Mouse (Mus musculus): Measurements from ENCODE around the gene Rnase4.

Rnase4 gene

DNA sequence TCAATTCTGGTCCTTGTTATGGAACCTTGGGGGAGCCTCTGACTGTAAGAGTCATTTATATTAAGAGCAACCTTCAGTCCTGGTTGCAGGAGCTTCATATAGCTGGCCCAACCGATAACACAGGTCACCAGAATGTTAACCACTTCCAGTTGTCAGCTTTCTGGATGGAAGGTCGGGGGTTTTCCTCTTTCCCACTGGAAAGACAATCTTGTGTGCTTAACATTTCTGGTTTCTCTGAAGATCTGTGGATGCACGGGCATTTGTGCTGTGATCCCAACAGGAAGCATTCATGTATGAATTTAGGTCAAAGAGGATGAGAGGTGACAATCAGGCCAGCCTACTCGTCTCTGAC, 38.7 kb downstream of the Rnase4 start:
- no peak for DNase-seq

DNA sequence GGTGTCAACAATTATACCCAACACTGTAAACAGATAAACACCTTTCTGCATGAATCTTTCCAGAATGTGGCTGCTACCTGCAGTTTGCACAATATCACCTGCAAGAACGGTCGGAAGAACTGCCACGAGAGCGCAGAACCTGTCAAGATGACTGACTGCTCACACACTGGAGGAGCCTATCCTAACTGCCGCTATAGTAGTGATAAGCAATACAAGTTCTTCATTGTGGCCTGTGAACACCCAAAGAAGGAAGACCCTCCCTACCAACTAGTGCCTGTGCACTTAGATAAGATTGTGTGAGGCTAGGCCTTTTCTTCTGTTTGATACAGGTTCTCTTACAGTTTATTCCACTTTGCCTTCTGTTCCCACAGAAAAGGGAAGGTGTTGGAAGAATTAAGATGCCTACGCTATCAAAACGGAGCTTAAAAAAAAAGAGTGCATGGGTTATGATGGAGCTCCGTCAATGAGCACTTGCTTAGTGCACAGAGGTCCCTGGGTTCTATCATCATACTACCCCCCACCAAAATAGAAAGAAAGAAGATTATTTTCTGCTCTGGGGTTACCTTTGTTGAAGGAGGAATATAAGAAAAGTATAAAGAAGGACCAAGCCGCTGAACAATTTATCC, 39.6 kb downstream of the Rnase4 start:
- no peak for DNase-seq

DNA sequence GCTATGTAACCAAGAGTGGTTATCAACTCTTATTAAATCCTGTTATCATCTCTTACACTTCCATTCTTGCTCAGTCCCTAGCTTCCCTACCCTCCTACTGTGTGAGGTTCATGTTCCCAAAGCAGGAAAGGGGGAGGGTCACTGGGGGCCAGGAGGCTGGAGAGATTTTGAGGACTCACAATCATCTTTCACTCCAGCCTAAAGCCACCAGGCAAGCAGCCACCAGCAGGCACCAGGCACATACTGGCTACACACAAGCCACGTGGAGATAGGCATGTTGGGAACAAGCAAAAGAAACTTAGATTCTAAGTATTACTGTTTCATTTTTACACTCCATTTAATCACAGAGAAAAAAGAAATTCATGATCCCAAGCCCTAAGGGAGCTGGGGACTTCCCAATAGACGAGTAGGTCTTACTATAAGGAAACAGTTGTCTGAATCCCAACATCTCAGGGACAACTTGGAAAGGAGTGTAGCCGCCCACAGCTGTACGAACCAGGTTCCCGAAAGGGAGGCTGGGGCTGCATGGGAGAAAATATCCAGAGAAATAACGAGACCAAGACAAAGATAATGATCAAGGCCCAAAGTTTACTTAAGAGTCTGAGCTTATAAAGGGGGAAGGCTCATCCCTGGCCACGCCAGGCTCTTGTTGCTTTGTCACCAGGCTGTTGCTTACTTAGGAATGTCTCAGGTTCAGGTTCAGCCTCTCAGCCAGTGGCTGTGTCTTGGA, 40.4 kb downstream of the Rnase4 start:
- no peak for DNase-seq

DNA sequence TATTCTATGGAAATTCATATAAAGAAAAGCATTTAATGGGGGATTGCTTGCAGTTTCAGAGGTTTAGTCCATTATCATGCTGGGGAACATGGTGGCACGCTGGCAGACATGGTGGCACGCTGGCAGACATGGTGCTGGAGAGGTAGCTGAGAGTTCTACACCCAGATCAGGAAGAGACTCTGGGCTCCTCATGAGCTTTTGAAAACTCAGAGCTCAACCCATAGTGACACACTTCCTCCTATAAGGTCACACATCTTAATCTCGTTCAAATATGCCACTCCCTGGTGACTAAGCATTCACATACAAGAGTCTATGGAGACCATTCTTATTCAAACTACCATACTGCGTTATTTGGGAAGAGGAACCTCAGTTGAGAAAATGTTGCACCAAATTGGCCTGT, 41.5 kb downstream of the Rnase4 start:
- DNase-seq, result no peak

DNA sequence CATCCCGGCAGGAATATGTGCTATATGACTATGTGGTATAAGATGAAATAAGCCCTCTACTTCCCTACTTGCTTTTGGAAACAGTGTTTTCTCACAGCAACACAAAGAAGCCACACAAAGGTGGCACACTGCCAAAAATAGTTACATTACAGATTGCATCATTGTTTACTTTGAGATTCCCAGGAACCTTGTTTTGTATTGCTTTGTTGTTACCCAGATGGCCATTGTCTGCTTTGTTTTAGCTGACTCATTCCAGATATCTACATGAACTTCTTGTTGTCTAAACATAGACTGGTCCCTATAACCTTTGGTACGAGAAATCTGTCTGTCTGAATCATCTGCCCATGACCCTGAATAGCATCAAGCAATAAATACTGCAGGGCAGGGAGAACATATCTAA, 49.5 kb downstream of the Rnase4 start:
- no peak for DNase-seq

DNA sequence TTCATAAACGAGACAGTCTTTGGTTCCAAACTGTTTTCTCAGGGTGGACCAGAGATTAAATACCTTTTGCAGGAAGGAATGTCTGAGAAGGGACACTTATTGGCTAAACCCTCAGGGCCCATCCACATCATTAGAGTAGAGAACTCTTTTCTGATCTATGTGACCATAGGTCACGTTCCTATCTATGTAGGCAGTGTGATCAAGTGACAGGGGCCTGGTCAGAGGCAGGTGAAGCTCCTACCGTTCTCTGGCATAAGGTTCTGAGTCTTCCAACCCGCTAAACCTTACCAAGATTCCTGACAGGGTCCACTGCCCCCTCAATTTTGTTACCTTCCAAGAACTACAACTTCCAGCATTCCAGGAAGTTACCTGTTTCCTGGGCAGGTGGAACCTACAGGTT, 51.2 kb downstream of the Rnase4 start:
- no peak for DNase-seq

DNA sequence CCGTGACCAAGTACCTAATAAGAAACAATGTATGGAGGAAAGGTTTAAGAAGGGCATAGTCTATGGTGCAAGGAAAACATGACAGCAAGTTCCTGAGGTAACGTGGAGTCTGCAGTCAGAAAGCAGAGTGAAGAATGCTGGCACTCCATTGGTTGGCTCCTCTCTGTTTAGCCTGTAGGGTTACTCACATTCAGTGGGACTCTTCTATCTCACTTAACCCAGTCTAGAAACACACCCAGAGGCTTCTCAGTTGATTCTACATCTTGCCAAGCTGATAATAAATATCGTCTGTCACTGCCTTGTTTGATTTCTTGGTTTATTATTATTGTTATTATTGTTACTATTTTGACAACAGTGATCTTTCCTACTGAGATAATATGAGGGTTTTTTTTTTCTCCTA, 51.7 kb downstream of the Rnase4 start:
- DNase-seq, result no peak

DNA sequence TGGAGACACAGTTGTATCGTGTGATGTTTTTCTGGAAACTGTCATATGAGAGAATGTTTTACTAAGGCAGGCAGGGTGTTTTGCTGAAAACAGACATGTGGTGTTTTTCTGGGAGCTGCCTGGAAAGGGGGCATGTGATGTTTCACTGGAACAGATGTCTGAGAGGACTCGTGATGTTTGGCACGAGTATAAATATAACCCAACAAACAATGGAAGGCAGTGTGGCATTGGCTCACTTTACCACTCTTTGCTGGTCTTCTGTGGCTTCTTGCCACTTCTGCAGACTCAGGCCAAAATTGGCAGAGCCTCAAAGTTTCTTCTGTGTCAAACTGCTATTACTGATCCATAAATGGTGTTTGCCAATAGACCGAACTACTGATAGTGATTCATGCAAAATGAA, 52.4 kb downstream of the Rnase4 start:
- DNase-seq, result no peak

DNA sequence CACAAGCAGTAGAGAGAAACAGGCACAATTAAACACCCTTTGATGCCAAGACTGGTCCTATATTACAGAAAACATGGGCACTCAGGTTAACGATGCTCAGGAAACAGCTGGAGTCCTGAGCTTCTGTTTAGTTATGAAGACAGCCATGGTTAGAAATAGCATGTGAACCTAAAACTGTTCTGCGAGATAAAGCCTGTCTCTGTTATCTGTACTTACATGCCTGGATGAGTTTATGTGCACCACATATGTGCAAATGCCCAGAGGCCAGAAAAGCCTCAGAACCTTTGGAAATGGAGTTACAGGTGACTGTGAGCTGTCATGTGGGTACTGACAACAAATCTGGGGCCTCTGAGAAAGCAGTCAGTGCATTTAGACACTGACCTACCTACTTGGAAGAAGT, 53.1 kb downstream of the Rnase4 start:
- DNase-seq, result no peak

DNA sequence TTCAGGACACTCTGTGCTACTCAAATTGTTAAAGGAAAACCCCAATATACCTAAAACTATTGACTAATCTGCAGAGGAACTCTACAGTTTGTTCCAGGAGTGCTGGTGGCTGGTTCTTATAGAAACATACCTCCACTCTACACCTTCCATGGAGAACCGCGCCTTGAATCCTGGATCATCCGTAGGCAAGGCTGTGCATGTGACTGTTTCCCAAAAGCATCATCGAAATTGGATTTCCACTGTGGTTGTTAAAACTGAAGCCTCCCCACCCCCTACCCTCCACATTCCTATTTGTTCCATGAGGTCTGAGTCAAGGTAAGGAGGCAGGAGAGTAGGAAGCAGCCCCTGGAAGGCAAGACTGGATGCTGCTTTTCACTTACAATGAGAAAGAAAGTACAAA, 53.6 kb downstream of the Rnase4 start:
- no peak for DNase-seq

DNA sequence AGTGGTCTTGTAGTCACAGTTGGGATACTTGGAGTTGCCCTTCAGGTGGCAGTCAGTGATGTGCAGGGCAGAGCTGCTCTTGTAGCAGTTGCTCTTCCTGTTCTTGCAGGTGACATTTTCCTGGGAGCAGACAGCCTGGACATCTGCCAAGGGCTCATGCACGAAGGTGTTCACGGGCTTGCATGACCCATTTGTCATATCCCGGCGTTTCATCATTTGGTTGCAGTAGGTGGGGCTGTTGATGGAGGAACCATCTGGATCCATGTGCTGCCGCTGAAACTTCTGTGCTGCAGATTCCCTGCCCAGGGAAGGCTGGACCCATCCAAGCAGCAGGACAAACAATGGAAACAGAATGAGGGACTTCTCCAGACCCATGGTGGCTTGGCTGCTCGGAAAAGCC, 54.6 kb downstream of the Rnase4 start:
- DNase-seq, result no peak

DNA sequence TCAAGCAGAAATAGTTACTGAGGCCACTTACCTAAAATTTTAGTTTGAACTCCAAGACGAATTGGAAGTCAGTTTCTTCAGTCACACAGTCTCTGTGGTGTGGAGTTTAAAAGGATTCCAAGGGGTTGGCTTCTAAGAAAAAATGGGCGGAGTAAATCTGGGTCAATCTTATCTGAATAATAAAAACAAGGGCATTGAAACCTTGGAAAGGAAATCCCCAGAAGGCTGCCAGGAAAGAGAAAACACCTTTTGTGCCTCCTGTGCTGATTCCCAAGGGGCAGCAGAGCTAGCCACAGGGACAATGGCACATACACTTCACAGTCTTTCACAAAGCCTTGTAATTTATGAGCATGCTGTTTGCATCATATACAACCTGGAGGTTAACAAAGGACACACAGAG, 55.8 kb downstream of the Rnase4 start, which contains the start of gene Rnase1:
Gene Rnase1, minus strand, starts transcription at position 101 of the 400 bp plus-strand sequence.
- no peak for DNase-seq

DNA sequence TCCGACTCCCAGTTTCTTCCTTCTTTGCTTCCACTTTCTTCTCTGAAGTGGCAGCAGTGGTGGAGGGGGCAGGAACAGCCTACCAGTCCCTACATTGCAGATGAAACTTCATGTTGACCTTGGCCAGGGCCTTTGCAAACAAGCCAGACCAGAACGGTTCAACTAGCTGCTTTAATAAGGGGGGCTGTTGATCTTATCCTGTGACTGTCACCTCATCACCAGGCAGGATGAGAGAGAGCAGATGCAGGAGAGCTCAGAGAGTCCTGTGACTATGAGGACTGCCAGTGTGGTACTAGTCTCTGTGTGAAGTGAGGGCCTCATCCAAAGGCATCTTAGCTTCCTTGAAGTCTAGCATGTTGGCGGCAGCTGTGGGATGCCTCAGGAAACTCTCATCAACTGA, 57.1 kb downstream of the Rnase4 start:
- no peak for DNase-seq

DNA sequence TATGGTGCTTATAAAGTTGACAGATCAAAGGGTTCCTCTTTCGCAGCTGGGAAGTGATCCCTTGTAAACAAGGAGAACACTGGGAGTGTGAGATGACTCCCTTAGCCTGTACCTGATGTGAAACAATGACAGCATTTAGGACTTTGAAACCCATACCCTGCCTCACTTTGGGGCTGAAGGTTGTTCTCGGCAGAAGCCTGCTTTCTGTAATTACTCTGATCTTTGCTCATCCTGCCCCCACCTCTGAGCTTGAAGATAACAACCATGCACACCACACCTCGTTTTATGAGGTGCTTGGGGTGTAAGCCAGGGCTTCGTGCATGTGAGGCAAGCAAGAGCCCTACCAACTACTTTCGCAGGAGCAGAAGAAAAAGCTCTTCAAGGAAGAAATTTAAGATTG, 58.3 kb downstream of the Rnase4 start:
- DNase-seq, result no peak

DNA sequence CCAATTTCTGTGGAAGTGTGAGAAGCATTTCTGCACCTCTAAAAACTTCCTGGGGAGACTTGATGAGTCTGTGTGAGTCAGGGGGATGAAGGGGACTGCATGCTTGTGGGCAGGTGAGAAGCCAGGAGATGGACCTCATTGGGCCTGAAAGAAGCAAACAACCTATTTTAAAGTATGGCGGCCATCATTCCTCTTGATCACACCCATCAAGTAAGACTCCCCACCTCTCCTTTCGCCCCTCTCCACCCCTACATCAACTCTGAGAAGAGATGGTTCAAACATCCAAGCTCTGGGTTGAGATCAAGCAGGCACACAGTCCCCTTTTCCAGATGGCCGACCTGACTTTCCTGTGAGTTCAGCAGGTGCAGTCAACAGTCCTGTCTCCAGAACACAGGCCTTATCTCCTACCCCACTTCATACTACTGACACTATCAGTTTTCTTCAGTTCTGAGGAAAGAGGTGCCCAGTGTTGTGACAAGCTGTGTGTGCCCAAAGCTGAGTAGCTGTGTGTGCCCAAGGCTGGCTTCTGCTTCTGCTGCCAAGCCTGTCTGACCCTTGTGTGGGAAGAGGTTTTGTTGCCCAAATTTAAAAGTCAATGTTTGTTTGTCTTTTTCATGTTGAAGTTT, 59.4 kb downstream of the Rnase4 start:
- DNase-seq, result no peak

DNA sequence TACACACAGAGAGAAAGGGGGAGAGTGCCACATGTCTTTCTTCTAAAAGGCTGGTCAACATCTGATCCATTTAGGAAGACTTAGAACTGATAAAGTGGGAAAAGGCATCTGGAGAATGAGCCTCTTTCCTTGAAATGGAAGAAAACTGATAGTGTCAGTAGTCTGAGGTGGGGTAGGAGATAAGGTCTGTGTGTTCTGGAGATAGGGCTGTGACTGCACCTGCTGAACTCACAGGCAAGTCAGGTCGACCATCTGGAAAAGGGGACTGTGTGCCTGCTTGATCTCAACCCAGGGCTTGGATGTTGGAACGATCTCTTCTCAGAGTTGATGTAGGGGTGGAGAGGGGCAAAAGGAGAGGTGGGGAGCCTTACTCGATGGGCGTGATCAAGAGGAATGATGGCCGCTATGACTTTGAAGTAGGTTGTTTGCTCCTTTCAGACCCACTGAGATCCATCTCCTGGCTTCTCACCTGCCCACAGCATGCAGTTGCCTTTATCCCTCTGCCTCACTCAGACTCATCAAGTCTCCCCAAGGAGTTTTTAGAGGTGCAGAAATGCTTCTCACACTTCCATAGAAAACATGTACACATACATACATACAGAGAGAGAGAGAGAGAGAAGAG, 61.5 kb downstream of the Rnase4 start:
- no peak for DNase-seq

Data from thymus, postnatal 36 days (tissue).